ENCODE assay signal across 8 mouse cellular contexts in the genomic region with DNA sequence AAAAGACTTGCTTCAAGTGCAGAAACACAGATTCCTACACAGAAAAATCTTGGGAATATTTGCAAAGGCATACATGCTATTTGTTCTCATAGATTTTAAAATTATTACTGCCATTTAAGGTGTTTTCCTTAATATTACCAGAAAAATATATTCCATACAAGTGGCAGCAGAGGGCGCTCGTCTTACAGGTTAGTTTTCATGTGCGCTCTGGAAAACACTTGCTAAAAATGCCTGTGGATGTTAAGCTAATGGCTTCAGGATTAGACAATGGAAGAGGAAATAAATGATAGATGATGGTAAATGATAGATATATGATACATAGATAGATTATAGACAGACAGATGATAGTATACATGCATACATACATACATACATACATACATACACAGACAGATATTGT. TPM values are rescaled to one million over a fixed set of nuclear protein-coding genes. Genes with fewer than 3 reads are reported as not detected.
A peak's percentile ranks its signal among the peaks of the same experiment; 100 is the strongest.
DNase-seq lines count a peak whose midpoint lies in the region; ATAC-seq lines count a peak whose summit lies in the region.

No protein-coding gene starts in this region.

- ATAC-seq in erythroblast, adult 5-6 weeks (replicated peaks; ENCODE audit: low FRiP score, poor library complexity, severe bottlenecking), result no peak

- intact Hi-C loops in heart, postnatal 25 days (cut with DNase I), result loop anchor here (1.0 to 10.0 kb wide), 3 partner anchors 88 to 193 kb away; no protein-coding TSS in a partner anchor

- peak; percentile 58 to 83 for DNase-seq in heart, adult 18-20 months
- DNase-seq in heart, postnatal 25 days (ENCODE audit: low spot score), result no peak
- peak; percentile 7 for DNase-seq in thymus, postnatal 25 days
- DNase-seq in thymus, postnatal 36 days, result no peak
- DNase-seq in cerebellum, postnatal 25 days, result peak; percentile 61 to 82
- DNase-seq in kidney, postnatal 14 days, result peak; percentile 37
- DNase-seq in neural tube, embryonic 10.5 days (ENCODE audit: extremely low spot score, low spot score), result peak; percentile 32

RNA-seq across cellular contexts. Expression of gene Wipf3, which starts 37.6 kb away (rescaled TPM):
- total RNA-seq in heart, adult 18-20 months (2021), result 10 to 100 TPM; 28.6 to 32.7 TPM
- 10 to 100 TPM; 29.9 to 42.3 TPM for total RNA-seq in heart, postnatal 25 days (2021)
- total RNA-seq in erythroblast, adult 5-6 weeks (2015; ENCODE audit: low replicate concordance), result not detected in 2 replicates
- 0.56 TPM in 1 of 2 replicates, not detected in the other for total RNA-seq in erythroblast, adult 5-6 weeks (2017; ENCODE audit: low replicate concordance)

Comparison
In these comparisons a context has a peak if more than half of its experiments do, and no peak if none do; other contexts are left out.
1. DNase-seq: peak in heart, adult 18-20 months (2 of 2), thymus, postnatal 25 days (single experiment), cerebellum, postnatal 25 days (2 of 2), kidney, postnatal 14 days (single experiment) and neural tube, embryonic 10.5 days (single experiment); none in heart, postnatal 25 days (single experiment) and thymus, postnatal 36 days (0 of 2).
2. RNA of gene Wipf3, which starts 37.6 kb away (total RNA-seq): 29.9 to 42.3 TPM in heart, postnatal 25 days and 28.6 to 32.7 TPM in heart, adult 18-20 months; 0.56 TPM in erythroblast, adult 5-6 weeks; every median in the first group is over 10 times any median in the second.